Mouse (Mus musculus) cerebellum, adult 2 months (tissue): Measurements from ENCODE around the gene Sat2. TPM values are rescaled to one million over a fixed set of nuclear protein-coding genes. Genes with fewer than 3 reads are reported as not detected.

Experiments
- DNase-seq, 2 experiments: peaks; one replicate each; pipeline ENCODE4 v3.0.0; 2021
- H3K27ac ChIP-seq: fragments of 200-500 bp; 2 replicates; pipeline ENCODE4 v1.5.1; 2012; ENCODE audit warnings: low read length, control low read depth, inconsistent platforms; ENCODE audit not compliant: insufficient read depth
- H3K27me3 ChIP-seq: fragments of 200-500 bp; 2 replicates; pipeline ENCODE4 v1.6.1; 2012; ENCODE audit warnings: inconsistent platforms, mild to moderate bottlenecking, low read length, moderate library complexity; ENCODE audit not compliant: control insufficient read depth, insufficient read depth
- H3K4me1 ChIP-seq: fragments of 200-500 bp; 2 replicates; pipeline ENCODE4 v1.6.1; 2011; ENCODE audit warnings: low read length; ENCODE audit not compliant: control insufficient read depth, insufficient read depth
- H3K4me3 ChIP-seq: fragments of 200-500 bp; replicated peaks from 2 replicates; pipeline ENCODE3; 2011; ENCODE audit warnings: mild to moderate bottlenecking, low read depth, low read length, control low read depth; ENCODE audit not compliant: insufficient read depth
- CTCF ChIP-seq: fragments of 200-500 bp; IDR thresholded peaks from 2 replicates; pipeline ENCODE4 v1.5.1; 2011; ENCODE audit warnings: low read depth, mild to moderate bottlenecking, control low read depth, low read length, moderate library complexity, borderline replicate concordance; ENCODE audit not compliant: insufficient read depth
- POLR2A ChIP-seq: fragments of 200-500 bp; IDR thresholded peaks from 2 replicates; pipeline ENCODE4 v1.6.1; 2011; ENCODE audit warnings: low read length, control low read depth, borderline replicate concordance; ENCODE audit not compliant: insufficient read depth
- WGBS: fragments of 180-500 bp; shearing (Covaris S2); methylation state at CpG from one replicate; pipeline ENCODE4 v1.1.7; 2018; 5-methylcytosine and 5-hydroxymethylcytosine counted together
- polyA plus RNA-seq: library from polyadenylated mRNA; depleted of rRNA; stranded (reverse); fragments of >200 nt; gene quantifications from 2 replicates; pipeline ENCODE4 v1.2.3, GENCODE M21; 2012

The Sat2 gene
- polyA plus RNA-seq, 1 experiment: 32.4 TPM

GRCm38 (mm10) chr11:69655264-69656064, 33.6 kb downstream of the Sat2 start, which contains the start of gene Sox15:
Gene Sox15, plus strand, starts transcription at chr11:69655314.
- no peak for TF ChIP-seq POLR2A
- TF ChIP-seq CTCF: peak; percentile 81
- 0 out of 2 replicates have a peak, but pooled peaks cover 5% of the 10 kb centered on the region for H3K4me1 ChIP-seq
- peak within 1 kb of the TSS; percentile 16 for H3K4me3 ChIP-seq
- H3K27me3 ChIP-seq: no peaks in the 10 kb centered on the region
- 16% methylated on average over 34 of the region's 34 CpGs for WGBS
- H3K27ac ChIP-seq: no peak within 1 kb of the TSS
- DNase-seq: peak; percentile 69 to 79

GRCm38 (mm10) chr11:69656065-69656455, 34.2 kb downstream of the Sat2 start:
- Histone ChIP-seq H3K27ac (no peak overlapping the region), H3K4me3 (no peak overlapping the region), H3K4me1 (0 out of 2 replicates have a peak, but pooled peaks cover 5% of the 10 kb centered on the region), H3K27me3 (no peaks in the 10 kb centered on the region)
- TF ChIP-seq POLR2A: no peak
- TF ChIP-seq CTCF: no peak
- no peak for DNase-seq
- 67% methylated on average over 5 of the region's 5 CpGs for WGBS

- Histone ChIP-seq H3K27me3 (no peaks in the 10 kb centered on the region), H3K27ac (no peak overlapping the region), H3K4me1 (0 out of 2 replicates have a peak, but pooled peaks cover 5% of the 10 kb centered on the region), H3K4me3 (no peak overlapping the region)
- TF ChIP-seq POLR2A (no peak), CTCF (peak; percentile 74)
- WGBS: 76% methylated on average over 10 of the region's 10 CpGs
- DNase-seq: peak; percentile 41 to 62
Observed at GRCm38 (mm10) chr11:69656617-69657461, 35.0 kb downstream of the Sat2 start.

- Histone ChIP-seq H3K27me3 (no peaks in the 10 kb centered on the region), H3K27ac (no peak overlapping the region), H3K4me3 (no peak overlapping the region), H3K4me1 (0 out of 2 replicates have a peak, but pooled peaks cover 5% of the 10 kb centered on the region)
- WGBS: 79% methylated on average over 15 of the region's 15 CpGs
- no peak for TF ChIP-seq CTCF
- TF ChIP-seq POLR2A: no peak
- DNase-seq: no peak
Observed at GRCm38 (mm10) chr11:69657462-69657881, 35.6 kb downstream of the Sat2 start.

GRCm38 (mm10) chr11:69661221-69661881, 39.5 kb downstream of the Sat2 start:
- no peaks in the 10 kb centered on the region for H3K27me3 ChIP-seq
- TF ChIP-seq CTCF: no peak
- TF ChIP-seq POLR2A: no peak
- 0 out of 2 replicates have a peak, but pooled peaks cover 3% of the 10 kb centered on the region for H3K4me1 ChIP-seq
- H3K4me3 ChIP-seq: peak overlapping the region; percentile 85
- no peak for DNase-seq
- 34% methylated on average over 3 of the region's 3 CpGs for WGBS
- H3K27ac ChIP-seq: no peak overlapping the region

GRCm38 (mm10) chr11:69662213-69662966, 40.6 kb downstream of the Sat2 start, which contains the start of gene Mpdu1:
Gene Mpdu1, minus strand, starts transcription at chr11:69662642.
- Histone ChIP-seq H3K27me3 (no peaks in the 10 kb centered on the region), H3K27ac (peak within 1 kb of the TSS; percentile 93), H3K4me3 (peak within 1 kb of the TSS; percentile 85), H3K4me1 (0 out of 2 replicates have a peak, but pooled peaks cover 3% of the 10 kb centered on the region)
- WGBS: under 1% methylated on average over 48 of the region's 48 CpGs
- TF ChIP-seq CTCF (peak; percentile 18; the same call in 1 of the 2 replicates), POLR2A (peak; percentile 74; the same call in 1 of the 2 replicates)
- DNase-seq: peak; percentile 94 to 97
